9 mouse cellular contexts compared by ENCODE assay signal in the genomic region with DNA sequence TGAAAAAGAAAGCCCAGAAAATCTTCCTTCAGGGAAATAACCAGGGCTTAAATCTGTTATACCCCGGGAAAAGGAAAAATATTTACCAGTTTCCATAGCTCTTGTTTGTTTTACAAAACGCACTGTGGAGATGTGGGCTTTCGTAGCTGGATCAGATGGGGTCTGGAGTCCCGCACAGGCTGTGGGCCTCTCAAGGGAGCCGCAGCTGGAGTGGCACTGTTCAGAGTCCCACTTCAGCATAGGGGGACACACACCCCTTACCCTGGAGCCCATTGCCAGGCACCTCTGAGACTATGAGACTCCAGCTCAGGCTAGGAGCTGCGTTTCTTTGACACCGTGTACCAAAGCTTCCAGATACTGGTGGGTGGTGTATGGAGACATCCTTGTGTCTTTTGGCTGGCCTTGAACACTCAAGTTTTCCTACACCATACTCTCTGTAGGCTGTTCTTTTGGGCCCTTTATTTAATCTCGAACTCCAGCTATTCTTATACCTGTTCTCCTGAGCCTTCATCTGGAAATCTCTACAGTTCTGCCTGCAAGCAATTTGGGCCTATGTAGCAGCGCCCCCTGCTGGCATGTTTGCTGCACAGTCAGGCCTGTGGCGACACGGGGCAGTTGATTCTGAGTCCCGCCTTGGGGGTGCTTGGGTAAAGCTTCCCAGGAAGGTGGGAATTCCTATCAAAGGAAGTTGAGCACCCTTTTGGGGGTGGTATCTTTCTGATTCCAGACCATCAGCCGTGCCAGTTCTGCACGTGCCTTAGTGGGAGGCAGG. TPM values are rescaled to one million over a fixed set of nuclear protein-coding genes. Genes with fewer than 3 reads are reported as not detected.
A peak's percentile ranks its signal among the peaks of the same experiment; 100 is the strongest.
DNase-seq lines count a peak whose midpoint lies in the region; ATAC-seq and TF ChIP-seq lines count a peak whose summit lies in the region.
"Had no signal": no experiment of that assay in that cellular context is flagged by ENCODE, and none has a peak within 500 bp of the region (broad histone marks: within the 10 kb centered on the region; RNA-seq: fewer than 3 reads in every experiment).

No protein-coding gene starts in this region.

- H3K36me3 ChIP-seq in neural tube, embryonic 15.5 days: no peaks in the 10 kb centered on the region
- H3K36me3 ChIP-seq in kidney, postnatal 0 days (ENCODE audit: insufficient read depth, low read length): no peaks in the 10 kb centered on the region
- H3K36me3 ChIP-seq in liver, embryonic 11.5 days (ENCODE audit: control insufficient read depth, insufficient read depth, low read length): no peaks in the 10 kb centered on the region

- H3K9ac ChIP-seq in neural tube, embryonic 15.5 days (replicated peaks): no peak overlapping the region
- no peak overlapping the region for H3K9ac ChIP-seq in kidney, postnatal 0 days (ENCODE audit: low read depth, low read length)
- H3K9ac ChIP-seq in liver, embryonic 11.5 days (ENCODE audit: low read depth, low read length): no peak overlapping the region

- peak; percentile 86 for TF ChIP-seq CTCF in kidney, postnatal 0 days (IDR thresholded peaks at IDR 0.05; ENCODE audit: low read depth)

- DNase-seq in neural tube, embryonic 10.5 days (ENCODE audit: extremely low spot score, low spot score): peak; percentile 83
- peak; percentile 33 for DNase-seq in cerebellum, adult 8-10 months
- peak; percentile 54 to 55 for DNase-seq in frontal cortex, postnatal 36 days (ENCODE audit: low spot score in 2 of 2)
- DNase-seq in kidney, postnatal 0 days (ENCODE audit: low spot score): peak; percentile 80
- peak; percentile 67 for DNase-seq in liver, embryonic 11.5 days (ENCODE audit: low spot score)
- peak; percentile 77 for DNase-seq in ovary, postnatal 36 days (ENCODE audit: low spot score)
- DNase-seq in thymus, postnatal 36 days: peak; percentile 48 to 57

- no peak overlapping the region for H3K4me2 ChIP-seq in neural tube, embryonic 15.5 days
- H3K4me2 ChIP-seq in kidney, postnatal 0 days (ENCODE audit: low read length): no peak overlapping the region
- no peak overlapping the region for H3K4me2 ChIP-seq in liver, embryonic 11.5 days

- no peaks in the 10 kb centered on the region for H3K9me3 ChIP-seq in neural tube, embryonic 15.5 days (replicated peaks)
- no peaks in the 10 kb centered on the region for H3K9me3 ChIP-seq in kidney, postnatal 0 days (replicated peaks; ENCODE audit: low read length)
- no peaks in the 10 kb centered on the region for H3K9me3 ChIP-seq in liver, embryonic 11.5 days (ENCODE audit: control insufficient read depth, low read length)

- H3K4me1 ChIP-seq in neural tube, embryonic 15.5 days: no peaks in the 10 kb centered on the region
- H3K4me1 ChIP-seq in kidney, postnatal 0 days (replicated peaks; ENCODE audit: insufficient read depth, low read length): no peaks in the 10 kb centered on the region
- no peaks in the 10 kb centered on the region for H3K4me1 ChIP-seq in liver, embryonic 11.5 days (replicated peaks; ENCODE audit: control insufficient read depth, insufficient read depth, low read length)

- H3K27ac ChIP-seq in neural tube, embryonic 15.5 days (replicated peaks): no peak overlapping the region
- no peak overlapping the region for H3K27ac ChIP-seq in kidney, postnatal 0 days
- H3K27ac ChIP-seq in liver, embryonic 11.5 days (ENCODE audit: low read depth, low read length): no peak overlapping the region

- ATAC-seq in neural tube, embryonic 15.5 days (ENCODE audit: low FRiP score): no peak
- ATAC-seq in kidney, postnatal 0 days (replicated peaks; ENCODE audit: low FRiP score, low read depth): no peak
- ATAC-seq in liver, embryonic 11.5 days (replicated peaks; ENCODE audit: low FRiP score): no peak

- no peak overlapping the region for H3K4me3 ChIP-seq in neural tube, embryonic 15.5 days (replicated peaks)
- H3K4me3 ChIP-seq in kidney, postnatal 0 days (replicated peaks; ENCODE audit: low read depth, low read length): no peak overlapping the region
- H3K4me3 ChIP-seq in liver, embryonic 11.5 days (ENCODE audit: low read depth, low read length): no peak overlapping the region

- WGBS in neural tube, embryonic 15.5 days: 47% methylated on average over 14 of the region's 14 CpGs
- WGBS in kidney, postnatal 0 days: 49% methylated on average over 14 of the region's 14 CpGs
- 49% methylated on average over 14 of the region's 14 CpGs for WGBS in liver, embryonic 11.5 days

- H3K27me3 ChIP-seq in neural tube, embryonic 15.5 days (replicated peaks): no peaks in the 10 kb centered on the region
- H3K27me3 ChIP-seq in kidney, postnatal 0 days (ENCODE audit: insufficient read depth, low read length): no peaks in the 10 kb centered on the region
- no peaks in the 10 kb centered on the region for H3K27me3 ChIP-seq in liver, embryonic 11.5 days (replicated peaks; ENCODE audit: control insufficient read depth, insufficient read depth, low read length)

RNA-seq across cellular contexts. Expression of a gene that starts 28.9 kb away (rescaled TPM):
- 0.59 and 0.83 TPM in 2 replicates for polyA plus RNA-seq in neural tube, embryonic 15.5 days (2015; fragmentation: Nextera tagmentation; extraction: Ambion mirVana)
- polyA plus RNA-seq in kidney, postnatal 0 days (2015; fragmentation: Nextera tagmentation; extraction: Ambion mirVana): 0.23 and 0.33 TPM in 2 replicates
- polyA plus RNA-seq in liver, embryonic 11.5 days (2014; fragmentation: Nextera tagmentation; extraction: Ambion mirVana): 0.10 and 0.36 TPM in 2 replicates
- polyA plus RNA-seq: gonadal fat pad, adult 2 months had no signal

Comparison
In these comparisons a context has a peak if more than half of its experiments do, and no peak if none do; other contexts are left out.
1. DNase-seq: peak in every context shown above with its lines; median percentile 83 in neural tube, embryonic 10.5 days; 80 in kidney, postnatal 0 days; 77 in ovary, postnatal 36 days; 67 in liver, embryonic 11.5 days; 54 in frontal cortex, postnatal 36 days; 52 in thymus, postnatal 36 days; 33 in cerebellum, adult 8-10 months.